Mouse (Mus musculus) liver, adult 2 months (tissue): ENCODE data around the gene Cdk14. TPM values are rescaled to one million over a fixed set of nuclear protein-coding genes. Genes with fewer than 3 reads are reported as not detected.

Experiments
- DNase-seq: peaks from one replicate; pipeline ENCODE4 v3.0.0-alpha.2; 2011; ENCODE audit warnings: low read depth, low spot score; ENCODE audit errors: extremely low read depth
- H3K27ac ChIP-seq: fragments of 200-500 bp; replicated peaks from 2 replicates; pipeline ENCODE4 v1.5.1; 2012; ENCODE audit warnings: low read depth, mild to moderate bottlenecking, control low read depth, inconsistent platforms, low read length; ENCODE audit not compliant: insufficient read depth
- H3K27me3 ChIP-seq: fragments of 200-500 bp; 2 replicates; pipeline ENCODE4 v1.6.1; 2012; ENCODE audit warnings: mild to moderate bottlenecking, moderate library complexity, low read length, inconsistent platforms; ENCODE audit not compliant: control insufficient read depth, insufficient read depth
- H3K36me3 ChIP-seq: fragments of 200-500 bp; 2 replicates; pipeline ENCODE4 v1.6.1; 2012; ENCODE audit warnings: low read length, inconsistent platforms; ENCODE audit not compliant: control insufficient read depth, insufficient read depth
- H3K4me1 ChIP-seq: fragments of 200-500 bp; 2 replicates; pipeline ENCODE4 v1.6.1; 2011; ENCODE audit warnings: low read length; ENCODE audit not compliant: control insufficient read depth, insufficient read depth
- H3K4me3 ChIP-seq: fragments of 200-500 bp; 2 replicates; pipeline ENCODE4 v1.5.1; 2011; ENCODE audit warnings: low read depth, mild to moderate bottlenecking, control low read depth, low read length, moderate library complexity; ENCODE audit not compliant: insufficient read depth
- H3K79me2 ChIP-seq: fragments of 200-500 bp; 2 replicates; pipeline ENCODE4 v1.6.1; 2012; ENCODE audit warnings: inconsistent platforms, mild to moderate bottlenecking, low read length, moderate library complexity; ENCODE audit not compliant: control insufficient read depth, insufficient read depth
- H3K9ac ChIP-seq: fragments of 200-500 bp; 2 replicates; pipeline ENCODE4 v1.6.1; 2012; ENCODE audit warnings: low read depth, mild to moderate bottlenecking, control low read depth, inconsistent platforms, low read length
- CTCF ChIP-seq: fragments of 200-500 bp; IDR thresholded peaks from 2 replicates; pipeline ENCODE4 v1.5.1; 2011; ENCODE audit warnings: low read depth, low read length, control low read depth
- POLR2A ChIP-seq: fragments of 200-500 bp; IDR thresholded peaks from 2 replicates; pipeline ENCODE4 v1.6.1; 2011; ENCODE audit warnings: low read length, control low read depth; ENCODE audit not compliant: insufficient read depth; ENCODE audit errors: extremely low read depth
- WGBS: fragments of 180-500 bp; shearing (Covaris S2); methylation state at CpG from one replicate; pipeline ENCODE4 v1.1.7; 2018; 5-methylcytosine and 5-hydroxymethylcytosine counted together
- polyA plus RNA-seq: library from polyadenylated mRNA; depleted of rRNA; stranded (reverse); fragments of >200 nt; gene quantifications from 2 replicates; pipeline ENCODE4 v1.2.3, GENCODE M21; 2012
- total RNA-seq: library from RNA; depleted of rRNA; stranded (reverse); fragments of >200 nt; gene quantifications from 2 replicates; pipeline ENCODE4 v1.2.3, GENCODE M21; 2014

Cdk14 gene
- total and polyA plus RNA-seq, 2 experiments = 0.31 to 2.7 TPM

DNA sequence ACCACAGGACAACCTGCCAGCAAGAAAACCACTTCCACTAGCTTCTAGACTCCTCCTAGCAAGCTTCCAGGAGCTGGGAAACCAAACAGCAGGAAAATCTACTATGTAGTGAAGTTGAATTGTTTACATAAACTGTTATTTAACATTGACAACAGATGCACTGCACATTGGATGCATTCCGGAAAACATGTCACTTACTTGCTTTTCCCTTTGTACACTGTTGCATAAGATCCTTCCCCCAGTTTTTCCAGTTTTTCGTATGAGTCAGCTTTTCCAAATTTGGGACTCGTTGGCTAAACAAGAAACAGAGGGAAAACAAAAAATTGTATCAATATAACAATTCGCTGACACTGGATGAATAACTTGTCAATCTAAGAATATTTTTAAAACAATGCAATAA, 193.1 kb downstream of the Cdk14 start:
- DNase-seq = peak; percentile 4
- H3K9ac ChIP-seq = no peak overlapping the region
- TF ChIP-seq POLR2A = no peak
- no peak for TF ChIP-seq CTCF
- H3K27ac ChIP-seq = no peak overlapping the region
- no peak overlapping the region for H3K4me3 ChIP-seq
- H3K27me3 ChIP-seq = no peaks in the 10 kb centered on the region
- no peaks in the 10 kb centered on the region for H3K36me3 ChIP-seq
- H3K4me1 ChIP-seq = no peaks in the 10 kb centered on the region
- 76% methylated on average over 4 of the region's 4 CpGs for WGBS
- H3K79me2 ChIP-seq = no peaks in the 10 kb centered on the region

DNA sequence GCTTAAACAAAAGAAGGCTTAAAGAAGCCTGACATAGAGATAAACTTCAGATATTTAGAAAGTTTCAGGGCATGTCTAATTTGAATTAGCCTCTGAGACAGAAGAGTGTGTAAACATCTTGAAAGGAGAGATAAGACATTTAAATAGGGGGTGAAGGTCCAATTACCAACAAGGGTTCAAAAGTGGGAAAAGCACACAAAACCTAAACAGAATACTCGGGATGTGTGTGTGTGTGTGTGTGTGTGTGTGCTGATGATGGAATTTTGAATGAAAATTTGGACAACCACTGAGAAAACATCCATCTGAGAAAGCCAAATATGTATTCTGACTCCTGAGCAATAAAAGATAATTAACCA, 208.4 kb downstream of the Cdk14 start:
- DNase-seq = no peak
- Histone ChIP-seq H3K27ac (no peak overlapping the region), H3K36me3 (no peaks in the 10 kb centered on the region), H3K27me3 (no peaks in the 10 kb centered on the region), H3K4me1 (0 out of 2 replicates have a peak, but pooled peaks cover 2% of the 10 kb centered on the region), H3K9ac (no peak overlapping the region), H3K4me3 (no peak overlapping the region), H3K79me2 (no peaks in the 10 kb centered on the region)
- WGBS = 33% methylated on average over 1 of the region's 1 CpGs
- TF ChIP-seq CTCF (no peak), POLR2A (no peak)

DNA sequence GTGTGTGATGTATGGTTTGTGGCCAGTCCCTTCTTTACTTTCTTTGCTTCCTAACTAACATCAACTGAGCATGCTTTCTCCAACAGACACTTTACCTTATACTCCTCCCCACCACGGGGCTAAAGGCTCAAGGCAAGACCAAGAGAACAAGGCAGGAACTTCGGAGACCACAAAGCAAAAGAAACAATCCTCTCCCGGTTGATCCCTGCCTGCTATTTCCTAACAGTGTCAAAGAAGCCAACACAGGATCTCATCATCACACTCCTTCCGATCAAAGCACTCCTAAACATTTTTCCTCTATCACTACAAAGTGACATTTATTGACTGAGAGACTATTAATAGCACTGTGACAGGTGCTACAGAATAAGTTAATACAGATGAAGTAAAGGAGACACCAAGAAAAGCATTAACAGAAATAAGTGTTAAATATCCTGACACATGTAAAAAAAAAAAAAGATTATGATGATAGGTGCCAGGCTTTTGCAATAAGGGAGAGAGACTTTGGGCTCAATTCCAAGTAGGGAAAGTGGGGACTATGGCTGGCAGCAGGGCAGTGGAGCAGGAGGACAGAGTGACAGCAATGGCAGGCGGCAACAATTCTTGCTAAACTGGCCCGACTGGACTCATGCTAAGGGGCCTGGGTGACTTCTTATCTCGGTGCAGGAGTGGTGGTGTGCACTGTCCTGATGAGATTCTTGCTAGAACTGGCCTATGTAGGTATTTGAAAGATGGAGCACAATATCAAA, 208.9 kb downstream of the Cdk14 start:
- no peak overlapping the region for H3K27ac ChIP-seq

DNA sequence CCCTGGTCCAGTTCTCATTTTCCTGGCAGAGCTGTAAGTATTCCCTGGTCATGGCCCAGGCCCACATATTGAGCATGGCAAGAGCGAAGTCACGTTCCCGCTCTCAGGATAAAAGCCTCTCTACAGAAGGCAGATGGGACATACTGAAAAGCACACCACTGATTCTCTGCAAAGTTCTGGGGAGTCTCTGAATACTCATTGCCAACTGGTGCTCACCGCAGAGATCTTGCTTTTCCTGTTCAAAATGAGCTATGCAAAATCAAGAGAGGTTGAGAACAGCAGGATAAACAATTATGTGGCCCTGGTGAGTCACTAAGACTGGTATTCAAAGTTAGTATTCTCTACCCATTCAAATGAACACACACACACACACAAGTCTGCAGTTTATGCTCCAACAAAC, 212.1 kb downstream of the Cdk14 start:
- no peaks in the 10 kb centered on the region for H3K79me2 ChIP-seq
- no peak overlapping the region for H3K27ac ChIP-seq
- H3K9ac ChIP-seq = no peak overlapping the region
- no peaks in the 10 kb centered on the region for H3K27me3 ChIP-seq
- no peak for DNase-seq
- no peak overlapping the region for H3K4me3 ChIP-seq
- H3K4me1 ChIP-seq = 0 out of 2 replicates have a peak, but pooled peaks cover 2% of the 10 kb centered on the region
- 91% methylated on average over 4 of the region's 4 CpGs for WGBS
- no peaks in the 10 kb centered on the region for H3K36me3 ChIP-seq
- TF ChIP-seq POLR2A = no peak
- TF ChIP-seq CTCF = no peak

More for the DNA sequence above, 208.9 kb downstream of the Cdk14 start:
- TF ChIP-seq POLR2A (no peak), CTCF (no peak)
- no peaks in the 10 kb centered on the region for H3K36me3 ChIP-seq
- H3K4me1 ChIP-seq = 0 out of 2 replicates have a peak, but pooled peaks cover 2% of the 10 kb centered on the region
- no peak overlapping the region for H3K4me3 ChIP-seq
- H3K79me2 ChIP-seq = no peaks in the 10 kb centered on the region
- H3K27me3 ChIP-seq = no peaks in the 10 kb centered on the region
- no peak overlapping the region for H3K9ac ChIP-seq
- 15% methylated on average over 7 of the region's 7 CpGs for WGBS
- peak; percentile 73 for DNase-seq

DNA sequence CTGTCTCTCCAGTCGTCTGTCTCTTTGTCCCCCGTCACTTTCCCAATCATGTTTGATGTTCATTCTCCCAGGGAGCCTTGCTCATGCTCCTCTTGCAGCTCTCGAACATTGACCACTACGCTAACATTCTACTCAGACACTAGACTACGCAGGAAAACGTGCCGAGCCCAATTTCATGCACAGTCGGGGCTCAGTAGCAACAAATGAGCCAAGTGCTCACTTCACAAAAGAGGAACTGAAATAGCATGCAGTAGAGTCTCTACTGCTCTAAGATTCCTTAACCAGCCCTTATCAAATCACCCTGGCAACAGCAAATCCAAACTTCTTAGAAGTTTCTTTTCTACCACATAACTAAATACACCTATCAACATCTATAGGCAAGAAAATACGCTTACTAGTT, 214.1 kb downstream of the Cdk14 start:
- H3K36me3 ChIP-seq = no peaks in the 10 kb centered on the region
- H3K4me1 ChIP-seq = 0 out of 2 replicates have a peak, but pooled peaks cover under 1% of the 10 kb centered on the region
- H3K27me3 ChIP-seq = no peaks in the 10 kb centered on the region
- TF ChIP-seq POLR2A (no peak), CTCF (no peak)
- H3K9ac ChIP-seq = no peak overlapping the region
- no peak overlapping the region for H3K4me3 ChIP-seq
- 70% methylated on average over 9 of the region's 9 CpGs for WGBS
- H3K79me2 ChIP-seq = no peaks in the 10 kb centered on the region
- H3K27ac ChIP-seq = no peak overlapping the region
- no peak for DNase-seq

GRCm38 (mm10) chr5:5194562-5195221, 225.4 kb downstream of the Cdk14 start:
- DNase-seq = no peak
- Histone ChIP-seq H3K79me2 (no peaks in the 10 kb centered on the region), H3K27me3 (no peaks in the 10 kb centered on the region), H3K4me1 (no peaks in the 10 kb centered on the region), H3K27ac (no peak overlapping the region), H3K36me3 (no peaks in the 10 kb centered on the region), H3K9ac (no peak overlapping the region), H3K4me3 (no peak overlapping the region)
- 96% methylated on average over 5 of the region's 5 CpGs for WGBS
- TF ChIP-seq CTCF (no peak), POLR2A (no peak)
